Mouse (Mus musculus): ENCODE measurements around the gene Sash1.

DNA sequence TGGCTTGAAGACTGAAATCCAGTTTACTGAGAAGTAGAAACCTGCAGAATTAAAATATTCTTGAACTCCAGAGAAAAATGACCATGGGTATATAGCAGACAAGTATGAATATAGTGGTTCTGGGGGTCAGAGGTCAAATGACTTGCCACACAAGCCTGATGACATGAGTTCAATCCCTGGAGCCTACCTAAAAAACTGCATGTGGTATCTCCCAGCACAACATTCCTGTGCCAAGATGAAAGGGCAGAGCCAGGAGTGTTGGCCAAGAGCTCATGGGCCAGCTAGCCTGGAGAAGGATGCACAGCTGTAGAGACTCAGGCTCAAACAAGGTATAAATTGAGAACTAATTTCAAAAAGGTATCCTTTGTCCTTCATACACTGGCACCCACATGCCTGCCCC lies 42.4 kb upstream of the Sash1 start:
- no peak for TF ChIP-seq TAL1 (IDR thresholded peaks at IDR 0.05; ENCODE audit: low read length)
- TF ChIP-seq GATA1 (IDR thresholded peaks at IDR 0.05; ENCODE audit: low read length): no peak
